Mouse (Mus musculus) thymus, adult 18-20 months (tissue): ENCODE data around the gene Tmem248.
A peak's percentile ranks its signal among the peaks of the same experiment; 100 is the strongest.
"Not testable (repeated sequence)": the region's sequence is repeated elsewhere in the genome, so short reads cannot be mapped to it uniquely, and the experiment has no call there.

Source experiments
- DNase-seq, 2 experiments: peaks; one replicate each; pipeline ENCODE4 v3.0.0; 2022; ENCODE audit warnings: mixed read lengths in 2 of 2

Tmem248 gene

DNA sequence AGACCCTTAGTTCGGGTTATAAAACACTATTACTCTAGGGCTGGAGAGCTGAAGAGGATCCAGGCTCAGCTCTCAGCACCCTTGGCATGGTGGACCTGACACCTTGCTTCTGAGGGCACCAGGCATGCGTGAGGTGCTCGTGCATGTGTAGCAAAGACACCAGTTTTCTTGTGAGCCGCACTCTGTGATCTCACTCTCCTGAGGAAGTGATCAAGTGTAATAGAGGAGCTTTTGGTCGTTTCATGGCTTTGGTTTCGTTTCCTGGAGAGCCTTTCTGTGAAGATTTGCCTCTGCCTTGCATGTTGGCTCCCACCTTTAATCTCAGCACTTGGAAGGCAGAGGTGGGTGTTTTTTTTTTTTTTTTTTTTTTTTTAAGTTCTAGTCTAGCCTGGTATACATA, 12.3 kb upstream of the Tmem248 start:
- no peak for DNase-seq

DNA sequence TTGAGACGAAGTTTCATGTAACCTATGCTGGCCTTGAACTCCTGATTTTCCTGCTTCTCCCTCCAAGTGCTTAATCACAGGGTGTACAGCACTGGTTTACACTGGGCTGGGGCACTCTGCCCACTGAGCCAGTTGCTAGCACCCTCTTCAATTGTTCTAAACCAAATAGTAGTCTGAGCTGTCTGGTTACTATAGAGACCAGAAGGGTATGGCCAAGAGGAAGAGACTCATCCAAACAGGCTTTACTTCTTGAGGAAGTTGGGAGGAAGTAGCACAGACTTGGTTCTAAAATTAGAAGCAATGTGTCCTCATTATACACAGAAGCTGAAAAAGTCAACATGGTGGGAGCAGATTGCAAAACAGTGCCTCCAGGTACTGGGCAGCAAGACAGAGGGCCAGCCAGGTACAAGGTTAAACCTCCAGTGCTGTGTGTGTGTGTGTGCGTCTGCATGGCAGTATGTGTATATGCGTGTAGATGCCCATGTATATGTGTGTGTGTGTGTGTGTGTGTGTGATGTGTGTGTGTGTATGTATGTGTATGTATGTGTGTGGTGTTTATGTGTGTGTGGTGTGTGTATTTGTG, 11.3 kb upstream of the Tmem248 start:
- no peak for DNase-seq

DNA sequence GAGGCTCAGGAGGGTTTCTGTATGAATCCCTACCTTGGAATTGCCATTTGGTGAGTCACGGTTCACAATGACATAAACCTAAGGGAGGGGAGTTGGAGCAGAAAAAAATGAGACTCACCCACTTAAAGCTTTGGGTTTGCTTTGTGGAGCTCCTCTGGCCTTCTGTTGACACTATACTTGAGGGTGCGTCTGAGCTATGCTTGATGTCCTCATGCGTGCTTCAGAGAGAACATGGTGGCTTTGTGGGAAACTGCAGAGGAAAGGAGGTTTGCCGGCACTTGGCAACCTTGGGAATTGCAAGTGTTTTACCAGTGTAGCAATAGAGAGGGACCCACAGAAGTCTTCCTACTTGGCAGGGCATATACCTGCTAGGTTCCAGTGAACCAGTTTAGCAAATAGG, 9.6 kb upstream of the Tmem248 start:
- DNase-seq = no peak

DNA sequence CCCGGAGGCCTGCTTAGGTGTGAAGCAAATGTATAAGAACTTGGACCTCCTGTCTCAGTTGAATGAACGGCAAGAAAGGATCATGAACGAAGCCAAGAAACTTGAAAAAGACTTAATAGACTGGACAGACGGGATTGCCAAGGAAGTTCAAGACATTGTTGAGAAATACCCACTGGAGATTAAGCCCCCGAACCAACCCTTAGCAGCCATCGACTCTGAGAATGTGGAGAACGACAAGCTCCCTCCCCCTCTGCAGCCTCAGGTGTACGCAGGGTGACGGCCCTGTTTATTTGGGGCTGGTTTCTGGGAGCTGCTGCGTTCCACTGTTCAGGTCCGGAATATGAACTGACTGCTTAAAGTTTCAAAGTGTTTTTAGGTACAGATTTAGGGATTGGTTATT, 3.9 kb upstream of the Tmem248 start:
- no peak for DNase-seq

DNA sequence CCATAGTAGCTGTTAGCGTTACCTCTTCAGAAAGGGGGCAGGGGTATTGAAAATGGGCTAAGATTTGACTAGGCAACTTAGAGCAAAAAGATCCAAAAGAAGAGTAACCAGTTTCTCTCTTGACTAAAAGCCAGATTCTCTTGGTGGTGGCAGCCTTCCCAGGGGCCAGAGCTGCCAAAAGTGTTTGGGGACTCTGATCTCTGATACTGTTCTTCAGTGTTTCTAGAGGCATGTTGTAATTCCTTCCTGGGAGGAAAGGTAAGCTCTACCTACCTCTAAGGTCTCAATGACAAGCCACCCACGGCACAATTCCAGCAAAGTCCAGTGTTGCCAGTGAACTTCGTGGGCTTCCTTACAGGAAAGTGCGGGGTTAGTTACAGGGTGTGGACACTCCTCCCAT, 525 bp downstream of the Tmem248 start:
- DNase-seq = no peak

DNA sequence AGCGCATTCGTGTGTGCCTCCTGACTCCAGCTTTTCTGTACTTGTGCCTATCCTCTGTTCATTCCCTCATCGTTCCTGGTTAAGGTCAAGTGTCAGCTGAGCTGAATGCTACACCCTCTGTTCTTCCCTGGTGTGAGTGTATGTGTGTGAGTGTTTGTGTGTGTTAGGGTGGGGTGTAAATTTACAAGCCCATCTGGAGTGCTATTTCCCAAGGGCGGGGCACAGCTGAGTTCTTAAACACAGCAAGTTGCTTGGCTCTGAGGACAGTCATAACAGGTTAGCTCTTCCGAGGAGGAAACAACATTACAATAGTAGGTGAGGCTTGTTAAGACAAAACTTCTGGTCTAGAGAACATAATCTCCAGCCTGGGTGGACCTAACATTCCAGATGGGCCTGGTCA, 1.5 kb downstream of the Tmem248 start:
- DNase-seq = no peak

DNA sequence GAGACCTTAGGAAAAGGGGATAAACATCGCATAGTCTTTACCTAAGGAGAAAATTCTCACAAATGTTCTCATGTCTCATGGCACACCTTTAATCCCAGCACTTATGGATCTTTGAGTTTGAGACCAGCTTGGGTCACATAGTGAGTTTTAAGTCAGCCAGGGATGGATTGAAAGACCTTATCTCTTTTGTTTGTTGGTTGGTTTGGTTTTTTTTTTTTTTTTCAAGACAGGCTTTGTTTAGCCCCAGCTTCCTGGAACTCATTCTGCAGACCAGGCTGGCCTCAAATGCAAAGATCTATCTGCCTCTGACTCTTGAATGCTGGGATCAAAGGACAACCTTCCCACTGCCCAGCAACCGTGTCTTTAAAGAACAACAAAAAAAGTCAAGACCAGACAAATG, 4.4 kb downstream of the Tmem248 start:
- no peak for DNase-seq

DNA sequence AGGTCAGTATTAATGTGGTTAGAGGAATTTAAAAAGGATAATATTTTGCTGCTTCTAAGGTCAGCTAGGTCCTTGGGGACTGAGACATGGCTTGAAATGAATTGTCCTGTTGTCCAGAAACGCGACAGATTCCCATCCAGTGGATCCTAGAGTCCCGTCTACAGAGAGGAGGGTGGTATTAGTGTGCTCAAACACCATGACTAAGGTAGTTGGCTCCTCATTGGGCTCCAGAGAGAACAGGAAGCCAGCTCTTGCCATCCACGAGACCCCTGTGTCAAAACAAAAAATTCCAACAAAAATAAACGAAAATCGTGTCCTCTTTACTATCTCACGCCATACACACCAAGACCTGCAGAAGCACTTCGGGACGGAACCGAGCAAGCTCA, 4.9 kb downstream of the Tmem248 start:
- no peak for DNase-seq

DNA sequence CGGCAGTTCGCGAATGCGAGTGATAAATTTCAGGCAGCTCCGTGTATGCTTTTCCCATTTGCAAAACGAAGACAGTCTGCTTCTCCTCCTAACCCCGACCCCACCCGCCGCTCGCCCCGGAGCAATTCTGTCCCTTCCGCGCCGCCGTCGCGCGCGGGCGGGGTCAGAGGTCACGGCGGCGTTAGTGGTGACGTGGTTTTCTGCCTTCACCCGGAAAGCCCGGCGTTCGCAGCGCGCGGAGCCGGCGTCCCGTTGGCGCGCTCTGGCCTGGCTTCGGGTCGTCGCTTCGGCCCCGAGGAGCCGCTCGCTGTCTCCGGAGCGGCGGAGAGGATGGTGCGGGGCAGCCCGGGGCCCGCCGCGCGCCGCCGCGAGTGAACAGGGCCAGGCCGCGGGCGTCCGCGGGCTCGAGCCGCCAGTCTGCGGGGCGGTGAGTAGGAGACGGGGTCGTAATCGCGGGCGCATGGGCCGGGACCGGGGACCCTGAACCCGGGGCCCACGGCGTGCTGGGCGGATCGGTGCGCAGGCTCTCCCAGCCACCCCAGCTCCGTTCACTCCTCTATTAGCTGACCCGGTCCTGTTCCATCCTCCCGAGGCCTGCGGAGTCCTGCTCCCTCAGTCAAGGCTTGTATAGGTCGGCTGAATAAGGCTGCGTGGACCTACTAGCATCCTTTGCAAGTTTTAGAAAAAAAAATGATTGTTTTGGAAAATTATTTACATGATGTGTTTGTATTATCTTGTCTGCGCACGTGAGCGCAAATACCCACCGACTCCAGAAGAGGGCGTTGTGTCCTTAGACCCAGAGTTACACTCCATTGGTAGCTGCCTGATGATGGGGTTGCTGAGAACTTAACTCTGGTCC, 5.5 kb downstream of the Tmem248 start:
- DNase-seq = peak; percentile 90 to 92

DNA sequence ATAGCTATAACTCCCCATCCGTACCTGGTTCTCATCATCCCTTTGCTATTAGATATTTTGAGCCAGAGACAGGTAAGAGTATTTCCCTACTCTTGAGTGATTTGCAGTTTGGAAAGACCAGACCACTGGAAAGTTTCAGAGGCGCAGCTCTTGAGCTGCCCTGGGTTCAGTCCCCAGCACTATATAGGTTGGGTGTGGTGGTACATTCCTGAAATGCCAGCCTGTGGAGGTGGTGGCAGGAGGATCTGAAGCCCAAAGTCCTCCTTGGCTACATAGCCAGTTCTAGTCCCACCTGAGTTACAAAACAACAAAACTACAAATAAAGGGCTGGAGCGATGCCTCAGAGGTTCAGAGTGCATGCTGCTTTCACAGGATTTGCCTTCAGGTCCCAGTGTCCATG, 9.9 kb downstream of the Tmem248 start:
- no peak for DNase-seq

DNA sequence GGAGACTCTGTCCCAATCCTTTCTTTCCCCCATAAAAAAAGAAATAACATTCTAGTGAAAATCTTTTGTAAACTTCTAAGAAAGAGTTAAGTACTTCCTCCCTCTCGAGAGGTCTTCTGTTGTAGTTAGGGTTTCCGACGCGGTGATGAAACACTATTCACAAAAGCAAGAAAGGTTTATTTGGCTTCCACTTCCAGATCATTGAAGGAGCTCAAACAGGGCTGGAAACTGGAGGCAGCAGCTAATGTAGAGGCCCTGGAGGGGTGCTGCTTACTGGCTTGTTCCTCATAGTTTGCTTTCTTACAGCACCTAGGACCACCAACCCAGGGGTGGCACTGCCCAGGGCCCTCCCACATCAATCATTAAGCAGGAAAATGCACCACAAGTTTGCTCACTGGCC, 11.2 kb downstream of the Tmem248 start:
- no peak for DNase-seq

DNA sequence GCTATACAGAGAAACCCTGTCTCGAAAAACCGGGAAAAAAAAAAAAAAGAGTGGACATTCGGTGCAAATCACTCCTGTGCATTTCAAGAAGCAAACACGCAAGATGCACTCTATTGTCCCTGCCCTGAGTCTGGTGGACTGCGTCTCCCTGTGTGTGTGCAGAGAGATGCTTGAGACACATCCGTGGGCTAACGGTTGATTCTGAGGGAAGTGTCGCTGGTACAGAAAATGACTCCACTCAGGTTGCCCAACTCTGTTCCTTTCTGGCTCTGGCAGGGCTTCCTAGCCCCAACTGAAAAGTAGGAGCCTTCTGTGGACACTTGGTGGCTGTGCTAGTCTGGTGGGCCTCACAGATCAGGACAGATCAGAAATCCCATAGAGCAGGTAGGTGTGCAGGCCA, 19.4 kb downstream of the Tmem248 start:
- no peak for DNase-seq

DNA sequence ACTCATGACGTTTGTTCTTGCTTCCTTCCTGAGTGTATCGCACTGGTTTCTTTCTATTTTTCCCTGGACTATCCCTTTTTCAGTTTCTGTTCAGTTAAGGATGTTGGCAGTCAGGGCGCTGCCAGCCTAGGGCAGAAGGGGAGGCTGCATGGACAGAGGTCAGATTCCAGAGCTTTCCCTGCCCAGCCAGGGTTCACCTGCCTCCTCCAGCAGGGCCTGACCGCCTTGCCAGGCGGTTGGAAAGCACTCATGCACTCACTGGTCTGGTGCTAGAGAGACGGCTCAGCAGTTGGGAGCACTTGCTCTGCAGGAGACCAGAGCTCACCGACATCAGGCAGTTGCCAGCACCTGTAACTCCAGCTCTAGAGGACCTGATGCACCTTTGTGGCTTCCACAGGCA, 22.4 kb downstream of the Tmem248 start:
- DNase-seq = no peak

DNA sequence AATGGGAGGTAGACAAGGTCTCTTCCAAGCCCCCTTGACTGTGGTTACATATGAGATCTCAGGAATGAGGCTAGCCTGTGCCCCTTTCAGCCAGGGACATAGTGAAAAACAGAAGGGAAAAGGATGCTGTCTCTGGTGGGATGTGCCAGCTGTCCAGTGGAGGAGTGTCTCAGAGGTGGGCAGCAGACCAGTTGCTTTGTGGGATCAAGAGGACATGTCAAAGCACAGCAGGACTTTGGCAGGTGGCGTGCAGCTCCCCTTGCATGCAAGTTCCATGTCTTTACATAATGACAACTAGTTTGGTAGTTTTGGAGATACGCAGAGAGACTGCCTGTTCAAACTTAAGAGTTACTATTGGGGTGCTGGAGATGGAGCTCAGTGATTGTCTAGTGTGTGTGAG, 23.0 kb downstream of the Tmem248 start:
- DNase-seq = no peak

DNA sequence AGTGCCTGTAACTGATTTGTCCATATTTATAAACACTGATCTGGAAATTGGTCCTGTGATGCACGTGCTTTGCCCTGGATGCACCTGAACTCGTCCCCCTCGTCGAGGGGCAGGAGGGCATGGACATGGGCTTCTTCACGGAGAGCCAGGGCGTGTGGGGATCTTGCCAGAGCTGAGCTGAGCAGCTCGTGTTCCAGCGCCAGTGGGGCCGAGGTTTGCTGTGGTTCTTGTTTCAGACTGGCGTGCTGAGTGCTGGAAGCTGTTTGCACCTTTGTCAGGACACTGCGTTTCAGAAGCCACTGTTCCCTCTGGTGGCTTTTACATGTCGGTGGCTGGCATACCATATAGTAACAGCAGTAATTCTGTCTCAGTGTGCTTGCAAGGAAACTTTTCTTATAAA, 24.5 kb downstream of the Tmem248 start:
- no peak for DNase-seq

DNA sequence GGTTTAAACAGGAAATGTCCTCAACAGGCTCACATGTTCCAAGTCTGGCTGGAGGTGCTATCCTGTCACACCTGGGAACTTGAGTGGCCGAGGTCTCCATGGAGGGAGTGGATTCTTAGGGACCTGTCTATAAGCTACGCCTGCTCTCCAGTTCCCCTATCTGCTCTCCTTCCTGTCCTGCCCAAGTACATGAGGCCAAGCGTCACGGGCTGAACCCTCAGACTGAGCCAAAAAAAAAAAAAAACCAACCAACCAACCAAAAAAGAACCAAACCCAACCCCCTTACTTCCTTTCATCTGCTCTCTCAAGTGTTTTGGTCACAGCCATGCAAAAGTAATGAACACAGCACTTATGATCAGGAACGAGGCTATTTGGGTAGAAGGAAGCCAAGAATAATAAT, 30.9 kb downstream of the Tmem248 start:
- no peak for DNase-seq

DNA sequence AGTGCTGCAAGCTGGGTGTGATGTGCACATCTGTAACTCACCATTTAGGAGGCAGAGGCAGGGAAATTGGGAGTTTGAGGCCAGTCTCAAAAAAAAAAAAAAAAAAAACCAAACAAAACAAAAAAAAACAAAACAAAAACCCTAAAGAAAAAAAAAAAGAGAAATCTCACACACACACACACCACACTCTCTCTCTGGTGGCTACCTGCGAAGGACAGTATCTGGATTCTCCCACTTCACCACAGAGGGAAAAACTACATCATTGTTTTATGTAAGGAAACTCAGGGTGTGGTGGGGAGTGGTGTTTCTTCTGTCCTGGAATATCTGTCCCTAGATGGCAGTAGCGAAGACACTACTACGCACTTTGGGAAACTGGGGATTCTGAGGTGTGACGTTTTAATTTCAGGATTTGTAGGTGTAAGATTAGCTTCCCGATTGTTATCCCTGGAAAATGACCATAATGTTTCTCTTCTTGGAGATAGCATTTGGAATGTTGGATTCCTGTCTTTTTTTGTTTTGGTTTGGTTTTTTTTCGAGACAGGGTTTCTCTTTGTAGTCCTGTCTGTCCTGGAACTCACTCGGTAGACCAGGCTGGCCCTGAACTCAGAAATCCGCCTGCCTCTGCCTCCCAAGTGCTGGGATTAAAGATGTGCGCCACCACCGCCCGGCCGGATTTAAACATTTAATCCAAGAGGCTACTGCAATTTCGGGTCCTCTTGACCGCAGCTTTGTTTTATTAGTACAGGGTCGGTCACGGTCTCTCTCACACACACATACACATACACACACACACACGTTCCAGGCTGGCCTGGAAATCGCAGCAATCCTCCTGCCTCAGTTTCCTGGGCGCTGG, 37.5 kb downstream of the Tmem248 start:
- peak in 1 of 2 experiments; percentile 8 for DNase-seq

DNA sequence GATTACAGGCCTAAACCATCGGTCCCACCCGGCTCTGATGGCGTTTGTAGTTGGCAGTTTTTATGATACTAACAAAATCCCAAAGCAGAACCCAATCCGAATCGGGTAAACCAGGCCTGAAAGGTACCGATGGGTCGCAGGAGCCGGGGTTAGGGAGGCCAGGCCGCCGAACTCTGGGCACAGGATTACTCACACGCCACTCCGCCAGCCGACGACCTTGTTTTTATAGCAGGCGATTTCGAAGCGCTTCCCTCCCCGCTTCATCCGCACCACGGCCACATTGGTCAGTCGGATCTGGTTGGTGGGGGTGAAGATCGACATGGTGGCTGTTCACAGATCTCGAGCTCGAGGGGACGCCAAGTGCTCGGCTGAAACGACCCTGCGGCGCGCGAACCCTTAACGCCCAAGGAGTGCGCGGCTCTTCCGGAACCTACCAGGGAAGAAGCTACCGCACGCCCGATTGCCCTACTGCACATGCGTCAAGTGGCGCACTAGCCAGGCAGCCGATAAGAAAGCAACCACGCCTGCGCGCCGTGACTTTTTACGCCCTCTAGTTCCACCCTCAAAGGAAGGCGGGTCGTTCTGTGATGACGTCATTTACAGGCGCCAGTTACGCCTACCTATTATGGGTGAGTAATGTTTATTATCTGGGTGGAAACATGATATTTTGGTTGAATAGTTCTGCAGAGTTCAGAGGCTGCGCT, 38.3 kb downstream of the Tmem248 start, which contains the start of the genes Sbds and Tyw1:
Gene Sbds, minus strand, starts transcription at position 514 of the 704 bp plus-strand sequence.
Gene Tyw1, plus strand, starts transcription at position 603 of the 704 bp plus-strand sequence.
- DNase-seq = peak; percentile 97

DNA sequence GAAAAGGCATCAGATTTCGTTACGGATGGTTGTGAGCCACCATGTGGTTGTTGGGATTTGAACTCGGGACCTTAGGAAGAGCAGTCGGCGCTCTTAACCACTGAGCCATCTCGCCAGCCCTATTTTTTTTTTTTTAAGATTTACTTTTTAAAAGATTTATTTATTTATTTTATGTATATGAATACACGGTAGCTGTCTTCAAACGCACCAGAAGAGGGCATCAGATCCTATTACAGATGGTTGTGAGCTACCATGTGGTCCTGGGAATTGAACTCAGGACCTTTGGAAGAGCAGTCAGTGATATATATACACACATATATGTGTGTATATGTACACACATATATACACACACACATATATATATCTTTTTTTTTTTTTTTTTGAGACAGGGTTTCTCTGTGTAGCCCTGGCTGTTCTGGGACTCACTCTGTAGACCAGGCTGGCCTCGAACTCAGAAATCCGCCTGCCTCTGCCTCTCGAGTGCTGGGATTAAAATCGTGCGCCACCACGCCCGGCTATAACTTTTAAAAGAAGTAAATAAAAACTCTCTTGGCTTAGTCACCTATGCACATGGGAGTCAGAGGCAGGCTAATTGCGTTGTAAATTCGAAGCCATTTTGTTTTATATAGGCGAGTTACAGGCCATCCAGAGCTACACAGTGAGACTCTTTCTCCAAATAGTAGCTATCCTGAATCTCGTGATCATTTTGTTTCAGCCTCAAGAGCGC, 39.1 kb downstream of the Tmem248 start:
- not testable (repeated sequence) for DNase-seq

DNA sequence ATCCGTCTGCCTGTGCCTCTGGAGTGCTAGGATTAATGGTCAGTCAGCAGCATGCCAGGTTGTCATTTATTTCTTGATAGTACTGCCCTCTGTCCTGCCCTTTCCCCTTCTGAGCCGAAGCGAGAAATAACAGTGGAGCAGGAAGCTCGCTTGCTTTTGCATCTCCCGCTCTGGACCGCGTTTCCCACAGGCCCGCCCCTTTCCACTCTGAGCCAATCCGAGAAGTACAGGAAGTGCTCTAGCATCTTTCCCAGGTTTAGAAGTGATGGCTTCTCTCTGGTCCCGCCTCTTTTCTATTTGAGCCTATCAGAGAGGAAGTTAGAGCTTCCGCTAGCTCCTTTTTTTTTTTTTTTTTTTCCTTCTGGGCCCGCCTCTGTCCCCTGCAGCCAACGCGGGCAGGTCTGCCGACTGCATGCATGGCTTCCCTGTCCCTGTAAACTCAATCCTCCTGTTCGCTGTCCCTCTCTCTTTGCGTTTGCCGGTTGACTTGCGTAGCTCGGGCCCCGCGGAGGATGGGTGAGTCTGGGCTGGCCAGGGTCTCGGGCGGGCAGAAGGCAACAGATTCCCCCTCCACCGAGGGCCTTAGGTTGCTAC, 39.9 kb downstream of the Tmem248 start:
- DNase-seq = peak; percentile 88 to 95

DNA sequence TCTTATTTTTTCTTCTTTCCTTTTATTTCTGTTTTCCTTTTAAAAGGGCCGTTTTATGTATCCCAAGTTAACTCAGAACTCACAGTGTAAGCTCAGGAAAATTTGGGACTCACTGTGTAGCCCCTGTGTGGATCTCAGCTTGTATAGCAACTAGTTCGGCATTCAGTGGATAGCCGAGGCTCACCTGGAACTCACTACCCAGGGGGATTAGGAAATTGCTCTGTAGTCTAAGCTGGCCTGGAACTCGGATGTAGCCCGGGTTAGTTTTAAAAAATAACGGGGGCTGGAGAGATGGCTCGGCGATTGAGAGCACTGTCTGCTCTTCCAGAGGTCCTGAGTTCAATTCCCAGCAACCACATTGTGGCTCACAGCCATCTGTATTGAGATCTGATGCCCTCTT, 40.4 kb downstream of the Tmem248 start:
- no peak for DNase-seq

DNA sequence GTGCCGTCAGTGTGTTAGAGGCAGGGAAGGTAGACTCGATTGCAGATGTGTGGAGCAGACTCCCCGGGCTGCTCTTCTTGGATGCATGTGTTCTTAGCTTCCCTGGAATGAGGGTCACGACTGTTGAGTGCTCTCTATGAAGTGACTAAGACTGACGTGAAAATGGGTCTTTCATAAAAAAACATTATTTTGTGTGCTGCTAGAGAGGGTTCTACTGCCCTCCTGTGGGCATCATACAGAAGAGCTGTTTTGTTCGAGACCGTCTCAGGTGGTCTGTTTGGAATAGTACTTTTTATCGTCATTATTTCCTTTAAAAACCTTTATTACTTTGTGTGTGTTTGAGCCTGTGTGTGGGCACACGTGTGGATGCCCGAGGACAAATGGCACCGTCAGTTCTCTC, 46.6 kb downstream of the Tmem248 start:
- DNase-seq = no peak
